Comparison of ENCODE assay signal across 8 mouse cellular contexts in genomic region chr10:44997184-44997905, GRCm38 (mm10).
A peak's percentile ranks its signal among the peaks of the same experiment; 100 is the strongest.
DNase-seq lines count a peak whose midpoint lies in the region; ATAC-seq lines count a peak whose summit lies in the region.

No protein-coding gene starts in this region.

- WGBS in limb, embryonic 11.5 days = 18% methylated on average over 14 of the region's 14 CpGs
- WGBS in midbrain, embryonic 16.5 days = 3% methylated on average over 13 of the region's 14 CpGs

- no peak overlapping the region for H3K9ac ChIP-seq in limb, embryonic 11.5 days (ENCODE audit: low read length)
- H3K9ac ChIP-seq in midbrain, embryonic 16.5 days (ENCODE audit: low read depth, low read length) = 0 out of 2 replicates have a peak overlapping the region, but pooled peaks have one; percentile 1

- no peak overlapping the region for H3K4me3 ChIP-seq in limb, embryonic 11.5 days (ENCODE audit: low read depth, low read length)
- H3K4me3 ChIP-seq in midbrain, embryonic 16.5 days (ENCODE audit: low read depth, low read length) = peak overlapping the region; percentile 16; the same call in 1 of the 2 replicates

- H3K36me3 ChIP-seq in limb, embryonic 11.5 days (ENCODE audit: control insufficient read depth, insufficient read depth, low read length) = no peaks in the 10 kb centered on the region
- H3K36me3 ChIP-seq in midbrain, embryonic 16.5 days (ENCODE audit: control insufficient read depth, insufficient read depth, low read length) = no peaks in the 10 kb centered on the region

- peak overlapping the region; percentile 1; the same call in 1 of the 2 replicates for H3K4me2 ChIP-seq in limb, embryonic 11.5 days (ENCODE audit: low read depth, severe bottlenecking)
- peak overlapping the region; percentile 43 for H3K4me2 ChIP-seq in midbrain, embryonic 16.5 days (ENCODE audit: low read length)

- DNase-seq in adrenal gland, postnatal 10 days = peak; percentile 49
- DNase-seq in adrenal gland, postnatal 4 days (ENCODE audit: low spot score in 2 of 2) = no peak
- DNase-seq in heart, postnatal 4 days = peak; percentile 44
- DNase-seq in limb, embryonic 11.5 days (ENCODE audit: low spot score) = peak; percentile 59
- no peak for DNase-seq in frontal cortex, postnatal 10 days (ENCODE audit: low spot score in 2 of 2)
- DNase-seq in urinary bladder, adult 18-20 months (ENCODE audit: low spot score in 2 of 2) = no peak

- 0 out of 2 replicates have a peak overlapping the region, but pooled peaks have one; percentile 15 for H3K27ac ChIP-seq in limb, embryonic 11.5 days (replicated peaks; ENCODE audit: low read depth, low read length)
- no peak overlapping the region for H3K27ac ChIP-seq in midbrain, embryonic 16.5 days (ENCODE audit: low read length)

- H3K27me3 ChIP-seq in limb, embryonic 11.5 days (ENCODE audit: control insufficient read depth, insufficient read depth, low read length) = no peaks in the 10 kb centered on the region
- no peaks in the 10 kb centered on the region for H3K27me3 ChIP-seq in midbrain, embryonic 16.5 days (ENCODE audit: control insufficient read depth, insufficient read depth, low read depth, low read length)

- peak; percentile 56; the same call in 1 of the 2 replicates for ATAC-seq in limb, embryonic 11.5 days (ENCODE audit: insufficient number of reproducible peaks, low FRiP score, low TSS enrichment, low read depth)
- peak; percentile 40 for ATAC-seq in midbrain, embryonic 16.5 days
- ATAC-seq in CD4-positive, CD25-positive, alpha-beta regulatory T cell, adult 4 months = no peak

- no peaks in the 10 kb centered on the region for H3K9me3 ChIP-seq in limb, embryonic 11.5 days (ENCODE audit: control insufficient read depth, low read length)
- H3K9me3 ChIP-seq in midbrain, embryonic 16.5 days (replicated peaks; ENCODE audit: control insufficient read depth, low read length, poor library complexity, severe bottlenecking) = no peaks in the 10 kb centered on the region

- peaks cover 10% of the 10 kb centered on the region for H3K4me1 ChIP-seq in limb, embryonic 11.5 days (ENCODE audit: control insufficient read depth, insufficient read depth, low read length)
- peaks cover 19% of the 10 kb centered on the region for H3K4me1 ChIP-seq in midbrain, embryonic 16.5 days (ENCODE audit: control insufficient read depth, insufficient read depth, low read length)

Comparison
In these comparisons a context has a peak if more than half of its experiments do, and no peak if none do; other contexts are left out.
1. DNase-seq: peak in adrenal gland, postnatal 10 days (single experiment), heart, postnatal 4 days (single experiment) and limb, embryonic 11.5 days (single experiment); none in adrenal gland, postnatal 4 days (0 of 2), frontal cortex, postnatal 10 days (0 of 2) and urinary bladder, adult 18-20 months (0 of 2).